Mouse (Mus musculus) testis, adult 2 months (tissue): Measurements from ENCODE around the gene Lgals7.

Experiments used
- CTCF ChIP-seq: fragments of 200-500 bp; IDR thresholded peaks from 2 replicates; pipeline ENCODE4 v1.5.1; 2012; ENCODE audit warnings: low read depth, mild to moderate bottlenecking, inconsistent platforms, low read length, moderate library complexity; ENCODE audit not compliant: control insufficient read depth, insufficient read depth, insufficient replicate concordance
- POLR2A ChIP-seq: fragments of 200-500 bp; IDR thresholded peaks from 2 replicates; pipeline ENCODE4 v1.6.1; 2012; ENCODE audit warnings: low read depth, mild to moderate bottlenecking, inconsistent platforms, low read length, moderate library complexity; ENCODE audit not compliant: control insufficient read depth

GRCm38 (mm10) chr7:28838331-28838730 lies 25.3 kb upstream of the Lgals7 start:
- TF ChIP-seq POLR2A (no peak), CTCF (no peak)
